Mouse (Mus musculus): ENCODE measurements around the gene Nav3.
A peak's percentile ranks its signal among the peaks of the same experiment; 100 is the strongest.
"Not testable (repeated sequence)": the region's sequence is repeated elsewhere in the genome, so short reads cannot be mapped to it uniquely, and the experiment has no call there.

The Nav3 gene

DNA sequence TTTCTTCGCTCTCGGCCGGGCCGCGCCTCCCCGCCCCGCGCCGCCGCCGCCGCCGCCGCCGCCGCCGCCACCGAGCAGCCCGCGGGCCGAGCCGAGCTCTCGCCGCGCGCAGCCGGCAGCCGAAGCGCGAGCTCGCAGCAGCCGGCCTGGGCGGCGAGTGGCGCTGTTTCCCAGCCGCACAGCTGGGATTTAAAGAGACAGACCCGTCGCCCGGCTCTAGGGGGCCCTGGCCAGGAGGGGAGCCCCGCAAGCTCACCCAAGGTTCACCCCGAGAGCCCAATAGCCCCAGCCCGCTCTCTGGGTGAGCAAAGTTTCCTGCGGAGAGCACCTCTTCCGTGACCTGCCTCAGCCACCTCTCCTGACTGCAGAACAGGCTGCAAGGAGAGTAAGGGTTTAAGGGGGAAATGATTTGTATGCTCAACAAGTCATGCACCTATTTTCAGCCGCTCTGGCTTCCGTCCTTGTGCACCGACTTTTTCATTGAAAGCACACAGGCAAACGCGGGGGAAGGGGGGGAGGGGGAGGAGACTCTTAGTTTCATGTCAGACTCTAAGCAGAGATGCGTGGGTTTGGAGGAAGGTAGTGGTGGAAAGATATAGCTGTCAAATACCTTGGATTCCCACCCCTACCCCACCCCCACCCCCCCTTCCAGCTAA lies at the start of gene Nav3:
Nav3 (minus strand) TSS at position 367 of the 656 bp plus-strand sequence.
- DNase-seq: peak; percentile 76

DNA sequence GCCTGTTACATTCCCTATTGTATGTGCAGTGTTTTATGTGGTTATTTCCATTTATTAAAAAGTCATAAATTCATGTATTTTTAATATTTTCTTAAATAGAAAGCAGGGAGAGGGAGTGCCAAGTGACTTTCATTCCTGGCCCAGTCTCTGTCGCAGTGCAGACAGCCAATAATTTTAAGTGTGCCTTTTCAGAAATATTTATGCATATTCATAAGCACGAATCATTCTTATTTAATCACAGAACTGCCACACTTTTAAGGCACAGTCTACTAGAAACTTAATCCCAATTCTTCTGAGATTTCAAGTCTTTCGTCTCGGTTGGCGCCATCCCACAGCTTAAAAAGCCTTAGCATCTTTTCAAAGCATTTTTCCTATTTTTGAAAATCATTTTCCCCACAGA lies 29.3 kb upstream of the Nav3 start:
- DNase-seq: no peak

DNA sequence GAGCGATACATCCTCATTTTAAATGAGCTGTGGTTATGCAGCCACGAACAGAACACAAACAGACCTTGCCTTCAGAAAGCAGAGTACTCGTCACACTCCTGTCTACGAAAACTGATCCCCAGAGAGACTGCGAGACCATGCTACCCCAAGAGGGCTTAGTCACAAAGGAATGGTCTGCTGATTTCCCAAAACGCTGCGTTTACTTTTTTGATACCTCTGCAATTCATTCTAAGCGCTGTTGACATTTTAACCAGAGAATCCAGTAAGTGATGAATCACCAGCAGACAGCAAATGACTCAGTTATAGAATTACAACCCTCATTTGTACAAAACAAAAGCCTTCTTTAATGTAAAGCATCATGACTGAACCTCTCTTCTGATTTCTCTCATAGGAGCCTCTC lies 28.8 kb upstream of the Nav3 start:
- DNase-seq: no peak

DNA sequence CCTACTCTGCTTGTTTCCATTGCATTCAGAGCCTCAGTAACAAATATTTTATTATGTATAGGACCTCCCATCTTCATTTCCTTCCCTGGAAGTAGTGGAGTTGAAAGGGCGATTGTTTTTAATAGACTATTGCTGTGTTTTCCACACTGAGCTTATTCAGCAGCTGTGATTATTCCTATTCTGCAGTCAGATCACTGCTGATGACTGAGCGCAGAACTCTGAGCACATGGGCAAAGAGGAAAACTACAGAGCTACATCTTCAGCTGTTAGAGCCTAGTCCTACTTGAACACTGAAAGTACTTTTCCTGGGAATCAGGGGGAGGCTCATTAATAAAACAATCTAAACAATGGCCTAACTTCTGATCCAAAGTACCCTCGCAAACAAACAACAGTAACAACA lies 23.2 kb upstream of the Nav3 start:
- DNase-seq: peak; percentile 19

DNA sequence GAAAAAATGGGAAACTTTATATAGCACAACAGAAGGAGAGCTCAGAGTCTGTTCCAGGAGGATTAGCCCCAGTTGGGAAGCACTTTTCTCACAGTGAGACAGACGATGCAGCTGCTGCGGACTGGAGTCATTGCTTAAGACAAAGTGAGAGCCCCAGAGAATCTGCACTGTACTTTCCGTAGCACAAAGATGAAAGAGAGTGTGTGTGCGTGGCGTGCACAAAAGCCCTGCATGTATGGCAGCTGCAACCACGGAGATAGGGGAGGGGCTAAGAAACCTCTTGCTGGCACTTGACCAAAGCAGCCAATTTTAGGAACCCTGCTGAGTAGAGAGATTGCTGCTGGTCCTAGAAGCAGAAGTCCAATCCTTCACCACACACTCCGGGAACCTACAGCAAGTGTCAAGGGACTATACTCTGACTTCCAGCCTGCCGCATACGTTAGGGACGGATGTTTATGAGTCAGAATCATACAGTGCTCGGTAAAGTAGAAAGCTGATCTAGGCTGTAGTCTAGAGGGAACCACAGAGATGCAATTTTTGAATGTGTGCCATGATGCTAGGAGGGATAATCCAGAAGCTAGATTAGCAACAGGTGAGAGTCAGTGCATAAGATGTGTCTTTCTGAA lies 21.8 kb upstream of the Nav3 start:
- DNase-seq: no peak

DNA sequence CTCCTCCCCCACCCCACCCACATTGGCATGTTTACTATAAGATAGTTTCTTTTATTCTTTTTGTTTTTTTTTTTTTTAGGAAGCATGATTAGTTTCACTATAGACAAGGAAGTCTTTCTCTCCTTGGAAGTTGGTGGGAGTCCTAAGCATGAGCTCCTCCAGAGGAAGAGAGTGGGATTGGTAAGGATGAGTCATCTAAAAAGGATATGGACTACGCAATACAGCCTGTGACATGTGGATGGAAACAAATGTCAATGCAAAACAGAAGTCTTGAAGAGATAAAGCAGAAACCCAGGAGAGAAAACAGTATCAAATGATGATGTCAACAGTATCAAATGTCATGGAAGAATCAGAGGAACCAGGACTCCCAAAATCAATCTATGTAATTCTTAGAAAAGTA lies 18.1 kb upstream of the Nav3 start:
- no peak for DNase-seq

DNA sequence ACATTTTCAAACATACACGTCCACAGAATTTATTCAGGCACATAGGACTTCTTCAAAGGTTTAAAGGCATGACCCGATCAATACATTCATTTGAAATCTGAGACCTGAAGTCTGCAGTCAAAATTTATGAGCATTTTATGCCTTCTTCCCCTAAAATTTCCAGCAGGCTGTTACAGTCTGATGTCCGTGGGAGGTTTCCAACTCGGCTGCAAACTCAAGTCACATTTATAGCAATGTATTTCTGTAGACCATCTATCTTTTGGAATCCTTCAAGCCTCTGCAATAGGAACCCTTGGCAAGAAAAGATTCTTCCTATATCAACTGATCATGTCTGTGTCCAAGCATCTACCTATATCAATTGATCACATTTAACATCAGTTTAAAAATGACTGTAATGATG lies 13.4 kb upstream of the Nav3 start:
- DNase-seq: no peak

DNA sequence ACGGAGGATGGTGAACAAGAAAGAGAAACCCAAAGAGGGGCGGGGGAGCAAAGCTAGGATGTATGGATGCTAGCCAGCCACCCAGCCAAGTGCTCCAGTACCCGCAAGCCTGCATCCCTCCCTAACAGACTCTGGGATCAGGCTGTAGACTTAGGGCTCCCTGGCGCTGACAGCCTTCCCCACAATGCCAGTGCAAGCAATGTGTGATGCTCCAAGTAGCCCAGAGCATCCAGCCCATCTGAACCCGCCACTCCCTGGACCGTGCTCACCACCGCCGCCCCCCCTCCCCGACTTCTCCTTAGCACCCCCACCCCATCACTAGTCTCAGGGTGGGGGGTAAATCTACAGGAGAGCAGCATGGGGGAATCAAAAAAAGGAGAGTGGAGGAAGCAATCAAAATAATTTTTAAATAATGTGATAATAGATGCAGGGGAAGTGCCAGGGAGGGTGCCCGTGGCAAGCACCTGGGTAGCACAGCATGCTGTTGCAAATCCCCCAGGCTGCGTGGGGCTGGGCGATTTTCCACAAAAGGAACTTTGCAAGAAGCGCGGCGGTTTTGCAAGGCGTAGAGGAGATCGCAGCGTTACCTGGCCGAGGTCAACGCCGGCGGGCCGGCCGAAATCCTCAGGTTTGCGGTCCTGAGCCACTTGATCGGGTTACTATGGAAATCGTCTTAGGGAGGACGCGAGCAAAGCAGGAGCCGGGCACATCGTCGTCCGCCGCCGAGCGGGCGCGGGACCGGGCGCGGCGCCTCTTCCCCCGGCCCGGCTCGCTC lies 754 bp downstream of the Nav3 start:
- DNase-seq: peak; percentile 40

DNA sequence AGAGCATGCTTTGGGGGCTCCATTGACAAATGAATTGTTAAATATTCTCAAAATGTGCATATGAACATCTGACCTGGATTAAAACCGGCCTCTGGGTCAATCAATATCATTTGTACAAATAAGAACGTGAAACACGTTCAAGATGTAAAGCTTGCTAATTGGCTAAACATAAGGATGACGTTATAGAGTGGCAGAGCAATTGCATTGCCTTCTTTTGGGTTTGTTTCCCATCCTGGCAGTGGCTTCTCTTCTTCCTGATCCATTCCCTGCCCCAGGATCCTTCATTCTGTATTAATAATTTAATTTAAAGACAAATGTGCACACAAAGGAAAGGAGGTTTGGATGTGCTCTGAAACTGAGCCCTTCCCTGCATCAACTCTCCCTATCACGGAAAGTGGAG lies 2.4 kb downstream of the Nav3 start:
- no peak for DNase-seq

DNA sequence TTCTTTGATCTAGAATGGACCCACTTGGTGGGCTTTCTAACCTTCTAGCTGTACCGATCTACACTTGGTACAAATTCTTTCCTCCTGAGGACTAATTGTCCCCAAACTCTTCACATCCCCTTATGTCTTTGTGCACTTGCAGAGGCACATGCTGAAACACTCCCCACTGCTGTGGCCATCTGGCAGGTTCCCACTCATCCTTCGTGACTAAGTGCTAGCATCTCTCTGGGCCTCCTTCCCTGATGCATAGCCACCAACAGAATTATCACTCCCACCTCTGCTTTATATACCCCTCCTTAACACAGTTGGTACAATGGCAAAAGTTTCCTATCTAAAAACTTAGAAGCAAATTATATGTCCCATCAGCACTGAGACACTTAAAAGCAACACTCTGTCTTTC lies 15.6 kb downstream of the Nav3 start:
- DNase-seq: peak; percentile 86

DNA sequence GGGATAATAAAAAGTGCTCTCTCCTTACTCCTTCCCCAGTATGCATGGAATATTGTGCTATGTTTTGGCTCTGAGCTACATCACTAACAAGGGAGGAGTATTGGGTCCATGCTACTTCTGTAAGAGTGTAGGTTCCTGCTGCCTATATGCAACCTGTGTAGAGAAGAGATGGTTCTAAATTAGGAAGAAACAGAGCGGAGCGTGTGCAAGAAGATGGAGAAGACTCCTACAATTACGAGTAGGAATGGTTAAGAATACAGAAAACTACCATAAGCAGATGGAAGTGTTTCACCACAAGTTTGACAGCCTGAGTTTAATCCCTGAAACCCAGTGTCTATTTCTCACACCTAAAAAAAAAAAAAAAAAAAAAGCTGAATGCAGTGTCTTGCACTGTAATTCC lies 24.9 kb downstream of the Nav3 start:
- no peak for DNase-seq

DNA sequence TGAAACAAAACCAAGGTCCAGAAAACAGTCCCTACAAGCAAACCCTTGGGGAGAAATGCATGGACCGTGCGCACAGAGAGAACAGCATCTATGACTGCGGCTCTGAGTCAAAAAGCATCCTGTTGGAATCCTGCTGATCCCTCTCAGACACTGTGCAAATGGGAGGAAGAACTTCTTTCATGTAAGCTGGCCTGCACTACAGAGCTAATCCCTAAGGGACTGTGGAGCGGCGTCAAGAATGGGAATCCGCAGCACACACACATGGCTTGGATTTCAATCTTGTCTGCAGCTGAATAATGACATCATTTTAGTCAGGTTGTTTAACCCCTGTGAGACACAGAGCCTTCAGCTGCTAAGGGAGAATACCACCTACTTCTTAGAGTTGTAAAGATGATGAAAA lies 26.4 kb downstream of the Nav3 start:
- no peak for DNase-seq

DNA sequence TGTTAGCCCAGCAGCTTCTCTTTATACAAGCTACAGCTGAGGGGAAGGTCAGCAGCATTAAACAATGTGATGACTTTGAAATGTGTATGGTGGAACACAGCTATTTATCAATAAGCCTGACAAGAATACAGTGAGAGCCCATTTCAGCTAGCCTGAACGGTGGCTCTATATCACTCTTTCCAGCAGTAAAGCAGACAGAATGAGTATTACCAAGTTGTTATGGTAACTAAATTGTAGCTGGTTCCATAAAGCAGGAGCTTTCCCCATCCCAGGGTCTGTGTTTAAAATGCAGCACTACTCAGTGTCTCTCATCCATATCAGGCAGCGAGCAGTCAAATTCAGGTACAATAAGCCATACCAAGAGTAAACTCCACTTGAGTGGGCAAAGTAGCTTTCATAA lies 27.0 kb downstream of the Nav3 start:
- no peak for DNase-seq

DNA sequence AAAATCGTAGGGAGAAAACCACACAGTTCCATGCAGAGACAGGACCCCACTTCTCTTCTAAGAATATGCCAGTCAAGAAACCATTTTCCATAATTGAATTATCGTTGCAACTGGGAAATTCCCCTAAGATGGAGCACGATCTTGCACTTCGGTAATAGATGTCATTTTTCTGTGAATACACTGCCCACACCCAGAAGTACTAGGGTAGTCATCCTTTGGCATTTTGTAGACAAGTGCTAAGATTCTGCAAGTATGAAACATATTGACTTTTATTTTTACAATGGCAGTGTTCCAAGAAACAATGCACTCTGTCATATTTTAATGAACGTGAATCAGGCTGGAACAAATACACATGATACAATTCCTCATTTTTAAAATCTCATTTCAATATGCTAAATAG lies 34.5 kb downstream of the Nav3 start:
- no peak for DNase-seq

DNA sequence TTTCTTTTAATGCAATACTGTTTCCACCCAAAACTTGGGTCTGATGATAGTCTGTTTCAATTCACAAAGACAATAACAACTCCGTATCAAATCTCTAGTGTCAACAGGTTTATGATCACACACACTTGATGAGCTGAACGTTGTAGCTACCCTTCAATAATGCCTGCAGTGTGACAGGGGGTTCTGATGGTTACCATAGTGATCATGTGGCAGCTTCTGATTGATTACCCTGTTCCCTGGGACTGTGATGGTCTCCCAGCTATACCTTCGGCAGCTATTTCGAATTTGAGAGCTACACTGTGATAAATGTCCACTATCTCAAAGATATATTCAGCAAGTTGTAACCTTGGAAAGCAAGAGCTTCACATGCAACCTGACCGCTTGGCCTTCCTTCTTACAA lies 39.0 kb downstream of the Nav3 start:
- DNase-seq: no peak

DNA sequence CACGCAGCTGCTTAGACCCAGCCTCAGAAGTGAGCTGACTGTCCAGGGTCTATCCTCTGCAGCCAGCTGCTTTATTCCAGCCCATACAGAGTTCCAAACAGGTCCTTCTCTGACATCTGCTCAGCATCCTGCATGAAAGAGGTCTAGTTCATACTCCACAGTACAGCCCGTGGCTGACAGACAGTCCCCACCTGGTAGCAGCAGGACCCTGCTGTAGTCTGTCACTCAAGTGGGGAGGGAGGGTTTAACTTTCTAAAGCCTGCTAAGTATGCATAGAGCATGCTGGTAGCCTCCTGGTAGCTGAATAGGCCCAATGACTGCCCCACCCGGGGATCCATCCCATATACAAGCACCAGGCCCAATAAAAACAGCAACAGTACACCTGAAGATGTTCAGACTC lies 40.4 kb downstream of the Nav3 start:
- no peak for DNase-seq

DNA sequence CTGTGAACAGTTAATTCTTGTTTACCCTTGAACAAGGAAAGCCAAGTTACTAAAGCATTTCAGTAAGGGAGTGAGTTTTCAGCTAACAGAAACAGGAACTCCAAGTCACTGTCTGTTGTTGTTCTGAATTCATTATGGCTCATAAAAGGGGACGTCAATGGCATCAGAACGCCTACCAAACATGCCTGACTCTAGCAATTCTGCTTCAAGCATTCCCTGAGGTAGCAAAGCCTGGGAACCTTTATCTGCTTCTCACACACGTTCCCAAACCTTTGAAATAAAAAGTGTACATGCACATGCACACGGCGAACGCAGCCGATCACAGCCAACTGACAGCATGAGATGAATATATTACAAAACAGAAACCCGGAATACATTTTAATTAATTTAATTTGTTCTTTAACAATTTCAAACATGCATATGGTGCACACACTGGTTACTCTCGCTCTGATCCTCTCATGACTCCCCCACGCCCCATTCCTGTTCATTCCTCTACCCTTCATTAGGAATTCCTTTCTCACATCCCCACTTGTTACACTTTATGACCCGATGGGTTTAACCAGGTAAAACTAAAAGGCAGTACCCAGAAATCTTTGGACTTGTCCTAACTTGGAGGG lies 42.6 kb downstream of the Nav3 start:
- DNase-seq: no peak

DNA sequence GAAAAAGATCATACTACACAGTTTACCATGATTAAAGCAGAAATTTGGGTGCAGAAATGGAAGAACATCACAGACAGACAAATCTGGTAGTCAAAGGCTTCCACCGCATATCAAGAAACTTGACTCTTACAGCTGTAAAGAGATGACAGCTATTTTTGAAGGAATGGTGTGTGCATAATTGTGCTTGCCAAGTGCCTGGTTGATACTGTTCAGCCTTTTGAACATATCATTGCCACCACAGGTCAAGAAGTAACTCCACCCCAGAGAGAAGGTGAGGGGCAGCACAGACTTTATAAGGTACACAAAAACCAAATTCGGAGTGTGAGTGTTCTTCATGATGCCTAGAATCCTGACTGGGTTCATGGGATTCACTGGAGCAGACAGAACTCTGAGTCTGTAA lies 53.1 kb downstream of the Nav3 start:
- no peak for DNase-seq

DNA sequence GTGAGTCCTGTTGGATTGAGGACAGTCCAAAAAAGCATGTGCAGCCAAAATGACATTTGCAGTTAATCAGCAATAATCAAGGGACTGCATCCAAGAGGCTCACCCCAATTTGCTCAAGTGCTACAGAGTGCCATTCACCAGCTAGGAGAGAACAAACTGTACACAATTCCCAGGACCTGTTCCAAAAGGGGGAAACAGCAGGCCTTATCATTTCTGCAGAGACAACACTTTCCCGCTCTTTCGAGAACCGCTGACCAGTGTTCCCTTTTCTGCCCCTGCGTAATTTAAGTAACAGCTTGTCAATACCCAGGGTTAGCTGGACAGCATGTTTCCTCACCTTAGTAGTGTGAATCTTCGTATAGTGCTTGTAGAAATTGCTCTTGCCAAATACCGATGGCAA lies 55.4 kb downstream of the Nav3 start:
- DNase-seq: peak; percentile 16

DNA sequence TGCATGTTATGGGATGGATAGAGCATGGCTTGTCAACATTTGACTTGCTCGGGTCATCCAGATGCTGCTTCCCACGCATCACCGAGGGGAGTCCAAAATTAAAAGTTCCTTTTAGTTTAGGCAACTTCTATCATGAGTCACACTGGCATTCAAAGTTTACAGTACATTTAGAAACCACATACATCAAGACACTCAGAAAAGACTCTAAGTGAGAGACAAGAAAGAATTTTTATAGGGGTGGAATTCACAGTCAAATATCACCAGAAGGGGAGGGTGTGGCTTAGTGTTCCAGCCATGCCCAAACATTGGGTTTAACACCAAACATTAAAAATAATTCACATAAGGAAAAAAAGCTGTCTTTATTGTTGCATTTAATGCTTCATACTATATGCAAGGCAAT lies 57.4 kb downstream of the Nav3 start:
- no peak for DNase-seq

DNA sequence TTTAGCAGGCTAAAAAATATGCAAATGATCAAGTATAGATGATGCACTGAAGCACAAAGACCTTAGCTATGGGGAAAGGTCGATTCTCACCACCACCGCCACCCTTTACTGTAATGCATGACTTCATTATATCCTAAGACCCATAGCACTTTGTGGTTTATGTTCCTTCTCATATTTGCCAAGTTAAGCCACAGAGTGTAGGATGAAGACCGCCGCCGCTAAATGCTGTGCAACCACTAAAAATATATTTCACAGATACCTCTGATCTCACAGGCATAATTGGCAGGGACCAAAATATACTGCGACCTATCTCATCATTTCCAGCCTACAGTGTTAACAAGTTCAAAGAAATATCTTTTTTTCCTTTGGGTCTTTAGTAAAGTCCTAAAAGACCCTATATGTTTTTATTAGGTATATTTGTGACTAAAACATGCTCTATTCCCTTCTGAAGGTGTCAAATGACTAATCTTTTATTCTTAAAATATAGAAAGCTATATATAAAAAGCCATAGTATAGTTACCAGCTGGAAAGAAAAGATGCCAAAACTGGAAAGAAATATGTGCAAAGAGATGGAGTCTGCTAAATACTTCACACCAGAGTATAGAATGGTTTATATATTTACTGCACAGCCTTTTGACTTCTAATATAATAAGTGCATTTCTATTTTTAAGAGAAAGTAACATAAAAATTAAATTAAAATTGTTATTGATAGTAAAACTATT lies 69.4 kb downstream of the Nav3 start:
- no peak for DNase-seq

DNA sequence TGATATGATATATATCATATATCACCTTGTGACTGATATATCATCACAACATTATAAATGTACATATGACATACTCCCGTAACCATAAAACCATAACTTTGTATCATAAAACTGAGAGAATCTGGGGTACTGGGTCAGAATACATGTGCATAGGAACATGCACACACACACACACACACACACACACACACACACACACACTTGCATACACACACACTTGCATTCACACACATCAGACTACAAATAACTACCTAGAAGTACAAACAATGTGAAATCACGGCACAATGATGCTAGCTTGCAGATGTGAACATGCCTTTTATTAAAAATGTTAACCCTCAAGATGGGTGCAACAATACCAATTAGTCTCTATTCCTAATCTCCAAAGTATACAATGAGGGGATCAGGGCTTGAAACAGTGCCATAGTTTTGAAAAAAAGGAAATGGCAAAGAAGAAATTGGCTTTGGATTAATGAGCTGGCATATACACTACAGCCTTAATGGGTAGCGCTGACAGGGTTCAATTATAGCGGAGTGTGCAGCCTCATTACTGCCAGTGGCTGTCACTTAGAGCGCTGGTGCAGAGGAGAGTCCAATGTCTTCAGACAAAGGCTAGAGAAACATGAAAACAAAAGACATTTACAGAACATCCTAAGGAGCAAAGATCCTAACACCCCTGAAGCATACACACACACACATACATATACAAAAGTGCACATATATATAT lies 72.3 kb downstream of the Nav3 start:
- DNase-seq: not testable (repeated sequence)

DNA sequence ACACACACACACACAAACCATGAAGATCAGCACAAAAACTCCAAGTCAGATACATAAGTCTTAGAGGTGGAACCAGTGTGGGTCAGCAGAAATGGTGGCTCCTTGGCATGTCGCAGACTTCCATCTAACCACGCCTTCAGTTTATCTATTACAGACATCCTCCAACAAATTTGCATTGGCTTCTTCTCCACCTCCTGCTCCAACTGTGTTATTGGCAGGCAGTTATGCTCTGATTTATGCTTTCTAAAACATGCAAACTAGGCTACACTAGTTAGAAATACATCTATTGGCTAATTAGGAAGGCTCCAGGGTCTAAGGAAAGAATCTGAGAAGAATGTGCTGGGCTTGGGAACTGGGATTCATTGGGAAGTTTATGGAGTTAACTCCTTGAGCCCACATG lies 75.2 kb downstream of the Nav3 start:
- no peak for DNase-seq

Measured in layer of hippocampus, adult 9-11 months (tissue).